ENCODE assay signal across 19 mouse cellular contexts in genomic region chr12:17411242-17411641, GRCm38 (mm10).
DNase-seq lines count a peak whose midpoint lies in the region; ATAC-seq and TF ChIP-seq lines count a peak whose summit lies in the region.
"Had no signal": no experiment of that assay in that cellular context is flagged by ENCODE, and none has a peak within 500 bp of the region (broad histone marks: within the 10 kb centered on the region; RNA-seq: fewer than 3 reads in every experiment).

No protein-coding gene starts in this region.

- peak overlapping the region; percentile 96 for H3K4me2 ChIP-seq in CH12.LX (ENCODE audit: insufficient read depth, low read depth, poor library complexity, severe bottlenecking)
- no peak overlapping the region for H3K4me2 ChIP-seq in hindbrain, postnatal 0 days (ENCODE audit: low read depth, low read length)
- H3K4me2 ChIP-seq: embryonic facial prominence, embryonic 12.5 days; forebrain, embryonic 13.5 days; forebrain, embryonic 15.5 days had no signal

- TF ChIP-seq POLR2A in CH12.LX (IDR thresholded peaks at IDR 0.05; ENCODE audit: low read depth, low read length) (no peak), MEL (IDR thresholded peaks at IDR 0.05; ENCODE audit: control insufficient read depth in 1 of 2, insufficient read depth in 1 of 2, low read depth in 1 of 2, low read length in 2 of 2, poor library complexity in 1 of 2) (no peak)

- TF ChIP-seq CTCF in CH12.LX (conservative IDR thresholded peaks at IDR 0.05 in 1 of 2, IDR thresholded peaks at IDR 0.05 in 1 of 2; ENCODE audit: low read depth in 2 of 2, low read length in 2 of 2) (no peak), MEL (IDR thresholded peaks at IDR 0.05 in 2 of 3, conservative IDR thresholded peaks at IDR 0.05 in 1 of 3; ENCODE audit: control insufficient read depth in 1 of 3, insufficient read depth in 1 of 3, low read depth in 2 of 3, low read length in 3 of 3, poor library complexity in 1 of 3, severe bottlenecking in 1 of 3) (no peak)
- no peak for TF ChIP-seq CTCF in hindbrain, postnatal 0 days (IDR thresholded peaks at IDR 0.05; ENCODE audit: low read depth)

- in situ Hi-C loops in CH12.LX (cut with MboI; ENCODE audit: low pct_ligation_motif_present, low pct_unique_long_range_greater_than_20kb, low sequenced_read_pairs): no loop called here

- H3K36me3 ChIP-seq in CH12.LX (replicated peaks in 1 of 2; ENCODE audit: control insufficient read depth in 1 of 2, insufficient read depth in 1 of 2, low read length in 1 of 2) (peaks cover 33 to 64% of the 10 kb centered on the region in 2 experiments), MEL (ENCODE audit: control insufficient read depth in 1 of 2, insufficient read depth in 2 of 2, low read length in 2 of 2) (peaks cover 0 to 10% of the 10 kb centered on the region in 2 experiments; a peak in 3 of 4 replicates)
- H3K36me3 ChIP-seq in hindbrain, postnatal 0 days (ENCODE audit: insufficient read depth, low read length): peaks cover 2% of the 10 kb centered on the region; the same call in 1 of the 2 replicates

- H3K9ac ChIP-seq in CH12.LX (ENCODE audit: insufficient read depth, low read depth): peak overlapping the region; percentile 27; the same call in 1 of the 2 replicates
- no peak overlapping the region for H3K9ac ChIP-seq in MEL (ENCODE audit: control insufficient read depth, low read depth, low read length, poor library complexity, severe bottlenecking)
- H3K9ac ChIP-seq in hindbrain, postnatal 0 days (replicated peaks; ENCODE audit: low read length): no peak overlapping the region
- H3K9ac ChIP-seq: embryonic facial prominence, embryonic 12.5 days; forebrain, embryonic 13.5 days; forebrain, embryonic 15.5 days; forebrain, postnatal 0 days had no signal

- TF ChIP-seq RAD21 in CH12.LX (IDR thresholded peaks at IDR 0.05; ENCODE audit: low read depth, low read length) (no peak), MEL (IDR thresholded peaks at IDR 0.05; ENCODE audit: low read depth, low read length) (no peak)

- DNase-seq in CH12.LX (ENCODE audit: extremely low read depth) (peak; percentile 34), MEL (ENCODE audit: low read depth, low spot score) (peak; percentile 35)
- DNase-seq in c-Kit-positive CD71-positive TER-119-negative erythroid progenitor cells, embryonic 14.5 days (ENCODE audit: low read depth): peak; percentile 10
- DNase-seq in kidney, postnatal 36 days: no peak
- no peak for DNase-seq in hindbrain, postnatal 0 days (ENCODE audit: low spot score)
- DNase-seq: adrenal gland, adult 2 months; adrenal gland, postnatal 10 days; adrenal gland, postnatal 25 days; cerebellum, adult 11-12 months; cerebellum, adult 2 months; cerebellum, adult 9-10 months; cerebellum, postnatal 10 days; cerebellum, postnatal 25 days; forebrain, postnatal 0 days had no signal

- peak overlapping the region; percentile 98 for H3K27ac ChIP-seq in CH12.LX (ENCODE audit: insufficient read depth, low read depth)
- no peak overlapping the region for H3K27ac ChIP-seq in MEL (ENCODE audit: control insufficient read depth, low read depth, low read length)
- H3K27ac ChIP-seq in hindbrain, postnatal 0 days: no peak overlapping the region
- H3K27ac ChIP-seq: embryonic facial prominence, embryonic 10.5 days; embryonic facial prominence, embryonic 12.5 days; forebrain, embryonic 13.5 days; forebrain, embryonic 15.5 days had no signal

- H3K79me2 ChIP-seq in CH12.LX (replicated peaks; ENCODE audit: control insufficient read depth, extremely low read depth, insufficient read depth, poor library complexity, severe bottlenecking) (0 out of 2 replicates have a peak, but pooled peaks cover 2% of the 10 kb centered on the region), MEL (ENCODE audit: control insufficient read depth, insufficient read depth, low read length, poor library complexity) (no peaks in the 10 kb centered on the region; the same call in 1 of the 2 replicates)

- TF ChIP-seq EP300 in CH12.LX (IDR thresholded peaks at IDR 0.05; ENCODE audit: low read length): no peak
- TF ChIP-seq EP300 in MEL (IDR thresholded peaks at IDR 0.05; ENCODE audit: low read depth in 1 of 2, low read length in 2 of 2): peak; percentile 15 to 50; a peak in 1 of 4 replicates

- dilution Hi-C loops in CH12.LX (cut with MboI; ENCODE audit: extremely low pct_ligation_motif_present, extremely low pct_unique_long_range_greater_than_20kb, low sequenced_read_pairs): no loop called here

- 93% methylated on average over 2 of the region's 2 CpGs for WGBS in hindbrain, postnatal 0 days

- H3K9me3 ChIP-seq in CH12.LX (replicated peaks; ENCODE audit: low read length): no peaks in the 10 kb centered on the region
- H3K9me3 ChIP-seq in MEL (replicated peaks; ENCODE audit: insufficient read depth, low read length): no peaks in the 10 kb centered on the region
- no peaks in the 10 kb centered on the region for H3K9me3 ChIP-seq in hindbrain, postnatal 0 days (ENCODE audit: low read length)
- H3K9me3 ChIP-seq: embryonic facial prominence, embryonic 10.5 days; embryonic facial prominence, embryonic 12.5 days; forebrain, embryonic 13.5 days; forebrain, embryonic 15.5 days; G1E had no signal

- no peak for ATAC-seq in hindbrain, postnatal 0 days
- ATAC-seq: forebrain, embryonic 13.5 days; forebrain, embryonic 15.5 days; forebrain, postnatal 0 days had no signal

- H3K4me1 ChIP-seq in CH12.LX (ENCODE audit: control insufficient read depth in 1 of 2, insufficient read depth in 2 of 2): peaks cover 14 to 73% of the 10 kb centered on the region in 2 experiments
- H3K4me1 ChIP-seq in MEL (ENCODE audit: control insufficient read depth in 1 of 2, insufficient read depth in 2 of 2, low read length in 2 of 2): peaks cover 0 to 5% of the 10 kb centered on the region in 2 experiments; a peak in 1 of 4 replicates
- H3K4me1 ChIP-seq in hindbrain, postnatal 0 days (ENCODE audit: insufficient read depth, low read length): no peaks in the 10 kb centered on the region
- H3K4me1 ChIP-seq: embryonic facial prominence, embryonic 10.5 days; embryonic facial prominence, embryonic 12.5 days; forebrain, embryonic 13.5 days; forebrain, embryonic 15.5 days had no signal

- H3K27me3 ChIP-seq in CH12.LX (replicated peaks) (no peaks in the 10 kb centered on the region), MEL (ENCODE audit: control insufficient read depth in 1 of 2, insufficient read depth in 2 of 2, low read length in 2 of 2) (no peaks in the 10 kb centered on the region)
- no peaks in the 10 kb centered on the region for H3K27me3 ChIP-seq in hindbrain, postnatal 0 days (ENCODE audit: insufficient read depth, low read length)
- H3K27me3 ChIP-seq: embryonic facial prominence, embryonic 12.5 days; forebrain, embryonic 13.5 days; forebrain, embryonic 15.5 days had no signal

- H3K4me3 ChIP-seq in CH12.LX (replicated peaks in 1 of 3; ENCODE audit: low read depth in 2 of 3, low read length in 2 of 3, poor library complexity in 1 of 3) (no peak overlapping the region), MEL (ENCODE audit: control insufficient read depth in 1 of 2, insufficient read depth in 1 of 2, low read depth in 2 of 2, low read length in 2 of 2) (no peak overlapping the region)
- H3K4me3 ChIP-seq in hindbrain, postnatal 0 days (ENCODE audit: low read length): no peak overlapping the region
- H3K4me3 ChIP-seq: embryonic facial prominence, embryonic 10.5 days; embryonic facial prominence, embryonic 12.5 days; forebrain, embryonic 13.5 days; forebrain, embryonic 15.5 days had no signal

TF ChIP-seq in CH12.LX, 34 proteins besides CTCF, POLR2A, EP300 and RAD21:
- no peak for TF ChIP-seq JUN (IDR thresholded peaks at IDR 0.05; ENCODE audit: insufficient read depth, low read depth, low read length)
- TF ChIP-seq ZC3H11A (IDR thresholded peaks at IDR 0.05; ENCODE audit: low read depth, low read length): no peak
- TF ChIP-seq IRF4 (IDR thresholded peaks at IDR 0.05; ENCODE audit: low read depth, low read length): no peak
- TF ChIP-seq CHD2 (IDR thresholded peaks at IDR 0.05; ENCODE audit: low read length): no peak
- TF ChIP-seq MAZ (IDR thresholded peaks at IDR 0.05; ENCODE audit: low read depth, low read length): no peak
- TF ChIP-seq BHLHE40 (IDR thresholded peaks at IDR 0.05; ENCODE audit: low read depth, low read length): no peak

TF ChIP-seq in MEL, 35 proteins besides CTCF, POLR2A, EP300 and RAD21:
- TF ChIP-seq ZC3H11A (IDR thresholded peaks at IDR 0.05; ENCODE audit: low read depth, low read length) (no peak), ELF1 (IDR thresholded peaks at IDR 0.05; ENCODE audit: low read depth, low read length) (no peak), CHD1 (IDR thresholded peaks at IDR 0.05; ENCODE audit: low read depth, low read length) (no peak), MAZ (IDR thresholded peaks at IDR 0.05; ENCODE audit: low read depth, low read length) (no peak), RCOR1 (IDR thresholded peaks at IDR 0.05; ENCODE audit: low read depth, low read length) (no peak), MYB (IDR thresholded peaks at IDR 0.05; ENCODE audit: low read depth, low read length) (no peak), MEF2A (IDR thresholded peaks at IDR 0.05; ENCODE audit: extremely low read depth, insufficient replicate concordance, low read depth, low read length, poor library complexity, severe bottlenecking) (no peak), NELFE (IDR thresholded peaks at IDR 0.05; ENCODE audit: low read depth, low read length) (no peak), POLR2AphosphoS5 (IDR thresholded peaks at IDR 0.05; ENCODE audit: borderline replicate concordance, low read depth, low read length) (no peak), TAL1 (IDR thresholded peaks at IDR 0.05; ENCODE audit: low read length) (peak; percentile 61), USF1 (IDR thresholded peaks at IDR 0.05; ENCODE audit: low read depth, low read length) (no peak), GATA1 (IDR thresholded peaks at IDR 0.05; ENCODE audit: low read depth, low read length) (peak; percentile 38; the same call in 1 of the 2 replicates)

Comparison
In these comparisons a context has a peak if more than half of its experiments do, and no peak if none do; other contexts are left out.
1. DNase-seq: peak in CH12.LX (single experiment), MEL (single experiment) and c-Kit-positive CD71-positive TER-119-negative erythroid progenitor cells, embryonic 14.5 days (single experiment); none in kidney, postnatal 36 days (0 of 2) and hindbrain, postnatal 0 days (single experiment).
2. Of the 35 proteins assayed by ChIP-seq in both MEL and CH12.LX: peak only in MEL: EP300; only in CH12.LX: none; in both: none; in neither: 34.